Mouse (Mus musculus): Measurements from ENCODE around the gene Cd52.
A peak's percentile ranks its signal among the peaks of the same experiment; 100 is the strongest.
"Not testable (repeated sequence)": the region's sequence is repeated elsewhere in the genome, so short reads cannot be mapped to it uniquely, and the experiment has no call there.

Gene Cd52

DNA sequence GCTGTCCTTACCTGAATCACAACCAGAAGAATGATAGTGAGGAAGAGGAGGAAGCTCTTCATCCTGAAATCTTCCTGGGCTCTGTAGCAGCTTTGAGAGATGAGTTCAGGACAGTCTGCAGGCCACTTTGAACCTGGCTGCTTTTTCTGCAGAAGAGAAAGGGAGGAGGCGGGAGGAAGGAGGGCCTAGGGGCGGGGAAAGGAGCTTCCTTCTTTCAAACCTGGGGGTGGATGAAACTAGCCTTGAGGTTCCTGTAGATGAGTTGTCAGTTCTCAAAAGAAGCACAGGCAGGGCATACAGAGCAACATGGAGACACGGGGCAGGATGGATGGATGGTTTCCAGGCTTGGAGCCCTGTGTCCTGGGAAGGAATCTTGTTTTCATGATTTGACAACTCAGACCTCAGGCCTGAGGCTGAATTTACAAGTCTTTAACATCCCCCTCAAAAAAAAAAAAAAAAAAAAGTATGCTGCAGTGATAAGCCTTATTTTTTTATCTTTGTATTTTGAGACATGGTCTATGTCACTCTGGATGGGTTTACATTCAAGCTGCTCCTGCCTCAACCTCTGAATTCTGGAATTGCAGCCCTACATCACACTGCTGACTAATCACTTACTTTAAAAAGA lies at the start of gene Cd52:
Gene Cd52 (minus strand): TSS at position 160 of the 625 bp plus-strand sequence.
- no peak for DNase-seq (ENCODE audit: low spot score)

DNA sequence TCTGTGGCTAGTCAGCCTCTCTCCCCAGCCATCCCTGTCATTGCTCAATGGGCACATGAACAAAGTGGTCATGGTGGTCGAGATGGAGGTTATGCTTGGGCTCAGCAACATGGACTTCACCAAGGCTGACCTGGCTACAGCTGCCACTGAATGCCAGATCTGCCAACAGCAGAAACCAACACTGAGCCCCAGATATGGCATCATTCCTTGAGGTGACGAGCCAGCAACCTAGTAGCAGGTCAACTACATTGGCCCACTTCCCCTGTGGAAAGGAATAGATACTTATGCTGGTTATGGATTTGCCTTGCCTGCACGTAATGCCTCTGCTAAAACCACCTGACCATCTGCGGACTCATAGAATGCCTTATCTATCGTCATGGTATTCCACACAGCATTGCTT lies 49.4 kb upstream of the Cd52 start:
- not testable (repeated sequence) for DNase-seq (ENCODE audit: low spot score)

DNA sequence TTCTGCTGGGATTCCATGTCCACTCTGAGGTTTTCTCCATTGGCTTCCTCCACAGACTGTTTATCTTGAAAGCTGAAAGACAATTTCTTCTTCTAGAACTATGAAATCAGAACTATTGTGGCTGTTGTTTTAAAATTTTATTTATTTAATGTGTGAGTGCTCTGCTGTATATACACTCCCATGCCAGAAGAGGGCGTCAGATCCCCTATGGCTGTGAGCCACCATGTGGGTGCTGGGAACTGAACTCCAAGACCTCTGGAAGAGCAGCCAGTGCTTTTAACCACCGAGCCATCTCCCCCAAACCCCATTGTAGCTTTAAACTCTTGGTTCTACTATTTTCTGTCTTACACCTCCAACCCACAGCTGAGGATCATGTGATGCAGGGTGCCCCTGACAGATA lies 44.0 kb upstream of the Cd52 start:
- no peak for DNase-seq (ENCODE audit: low spot score)

DNA sequence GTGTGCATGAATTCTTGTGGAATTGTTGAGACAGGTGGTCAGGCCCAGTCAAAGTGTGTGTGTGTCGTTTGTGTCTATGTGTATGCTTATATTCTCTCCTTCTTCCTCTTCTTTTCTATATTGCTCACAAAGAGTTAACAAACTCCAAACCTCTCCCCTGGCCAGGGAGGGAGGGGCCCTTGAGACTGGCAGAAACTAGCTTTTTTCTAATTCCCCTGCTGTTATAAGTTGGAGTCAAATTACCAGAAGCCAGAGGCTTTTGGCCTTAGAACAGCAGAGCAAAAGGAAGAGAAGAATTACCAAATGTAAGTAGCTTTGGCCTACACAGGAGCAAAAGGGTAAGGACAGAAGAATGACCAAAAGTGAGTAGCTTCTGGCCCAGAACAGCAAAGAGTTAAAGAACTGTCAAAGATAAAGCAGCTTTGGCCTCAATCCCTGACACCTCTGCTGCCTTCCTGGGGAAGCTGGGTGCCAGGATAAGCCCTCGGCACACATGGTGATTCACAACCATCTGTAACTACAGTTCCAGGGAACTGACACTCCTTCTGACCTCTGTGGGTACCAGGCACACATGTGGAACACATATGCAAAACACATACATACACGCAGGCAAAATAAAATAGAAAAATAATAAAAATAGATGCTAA lies 41.5 kb upstream of the Cd52 start:
- no peak for DNase-seq (ENCODE audit: low spot score)

DNA sequence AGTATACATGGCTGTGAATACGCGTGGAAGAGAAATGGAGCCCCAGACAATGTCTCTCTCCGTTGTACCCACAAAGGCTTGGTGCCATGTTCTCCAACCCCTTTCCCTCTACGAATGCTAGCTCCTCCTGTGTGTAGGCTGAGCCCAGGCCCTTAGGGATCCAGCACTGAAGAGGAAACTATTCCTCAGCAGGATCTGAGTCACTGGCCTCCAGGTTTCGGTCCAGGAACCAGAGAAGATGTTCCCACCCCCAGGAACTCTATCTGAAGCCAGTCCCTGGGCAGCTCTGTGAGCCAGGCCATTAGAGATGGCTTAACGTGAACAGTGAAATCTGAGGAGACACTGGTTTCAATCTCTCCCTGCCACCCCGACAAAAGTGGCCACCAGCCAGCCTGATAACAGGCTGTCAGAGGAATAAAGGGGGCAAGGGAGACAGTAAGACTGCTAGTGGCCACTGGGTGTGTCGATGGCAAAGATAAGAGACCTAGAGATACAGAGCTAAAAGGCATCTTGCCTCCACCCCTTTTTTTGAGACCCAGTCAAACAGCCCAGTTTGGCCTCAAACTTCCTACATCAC lies 37.7 kb upstream of the Cd52 start:
- DNase-seq (ENCODE audit: low spot score) = no peak

DNA sequence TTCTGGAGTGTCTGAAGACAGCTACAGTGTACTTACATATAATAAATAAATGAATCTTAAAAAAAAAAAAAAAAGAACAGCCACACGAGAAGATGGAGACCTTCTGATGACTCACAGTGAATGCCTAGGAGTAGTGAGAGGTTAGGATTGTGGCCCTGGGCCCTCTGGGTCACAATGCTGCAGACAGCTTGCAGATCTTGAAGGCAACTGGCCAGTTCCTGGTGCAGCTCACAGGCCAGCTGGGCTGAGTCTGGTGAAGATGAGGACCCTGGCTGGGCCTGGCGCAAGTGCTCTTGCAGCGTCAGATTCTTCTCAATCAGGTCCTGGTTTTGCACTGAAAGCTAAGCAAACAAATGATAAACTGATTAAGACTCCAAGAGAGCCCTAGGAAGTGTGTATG lies 37.2 kb upstream of the Cd52 start:
- DNase-seq (ENCODE audit: low spot score) = no peak

DNA sequence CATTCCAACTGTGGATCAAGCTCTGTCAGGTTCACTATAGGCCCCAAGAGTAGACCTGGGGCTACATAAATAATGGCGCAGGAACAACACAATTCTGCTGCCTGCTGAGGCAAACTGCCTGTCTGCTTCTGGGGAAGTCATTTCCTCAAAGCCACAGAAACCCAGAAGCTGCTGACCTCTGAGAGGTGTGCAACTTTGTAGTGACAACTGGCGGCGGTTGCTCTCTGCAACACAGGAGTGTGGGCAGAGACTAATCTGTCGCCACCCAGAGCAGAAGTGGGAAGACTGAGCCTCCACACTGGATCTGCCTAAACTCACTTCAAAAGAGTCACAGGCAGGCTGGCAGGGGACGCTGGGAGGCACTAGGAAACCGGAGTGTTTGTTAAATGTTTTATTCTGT lies 34.6 kb upstream of the Cd52 start:
- no peak for DNase-seq (ENCODE audit: low spot score)

DNA sequence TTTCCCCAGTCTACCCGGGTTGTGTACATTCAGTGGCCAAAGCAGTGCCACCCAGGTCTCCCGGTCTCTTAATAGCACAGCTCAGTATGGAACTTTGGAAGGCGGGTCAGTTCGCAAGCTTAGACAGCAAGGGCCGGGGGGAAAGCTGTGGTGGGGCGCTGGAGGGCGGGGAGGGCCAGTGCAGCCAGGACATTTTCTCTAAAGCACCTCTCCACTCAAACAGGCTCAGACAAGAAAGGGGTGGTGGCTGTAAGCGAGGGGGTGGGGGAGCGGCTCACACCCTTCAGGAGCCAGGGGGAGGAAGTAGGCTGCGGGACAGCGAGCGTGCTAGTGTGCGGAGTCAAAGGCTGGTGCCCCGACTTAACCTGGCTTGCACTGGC lies 34.1 kb upstream of the Cd52 start:
- no peak for DNase-seq (ENCODE audit: low spot score)

DNA sequence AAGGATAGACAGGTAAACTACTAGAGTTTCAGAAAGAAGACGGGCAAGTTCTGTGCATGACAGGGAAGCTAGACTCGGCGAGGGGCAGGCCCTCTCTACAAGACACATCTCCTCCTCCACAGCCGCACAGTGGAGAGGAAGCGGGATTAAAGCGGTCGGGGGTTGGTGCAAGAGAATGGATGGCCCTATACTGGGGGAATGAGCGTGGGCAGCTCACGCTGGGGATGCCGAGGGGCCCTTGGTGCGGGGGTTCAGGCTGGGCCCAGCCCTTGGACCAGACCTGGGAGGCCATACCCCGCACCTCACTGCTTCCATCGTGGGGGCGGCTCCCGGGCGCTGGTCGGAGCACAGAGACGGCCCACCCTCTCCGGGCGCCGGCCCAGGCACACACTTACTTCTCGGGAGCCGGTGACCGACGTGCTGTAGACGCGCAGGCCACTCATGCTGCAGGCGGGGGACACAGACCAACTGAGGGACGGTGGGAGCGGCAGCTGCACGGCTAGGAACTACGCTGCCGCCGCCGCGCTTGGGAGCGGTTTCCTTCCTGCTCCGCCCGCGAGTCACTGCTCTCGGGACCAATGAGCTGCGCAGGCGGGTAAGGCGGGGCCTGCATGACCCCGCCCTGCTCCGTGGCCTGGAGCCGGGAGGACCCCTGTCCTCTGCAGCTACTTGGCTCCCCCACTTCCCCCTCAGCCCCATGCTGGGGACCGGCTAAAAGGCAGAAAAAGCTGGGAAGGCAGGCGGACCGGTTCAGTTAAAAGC lies 33.5 kb upstream of the Cd52 start, which contains the start of gene Sh3bgrl3:
Gene Sh3bgrl3 (minus strand): TSS at position 569 of the 762 bp plus-strand sequence.
- DNase-seq (ENCODE audit: low spot score) = peak; percentile 83

DNA sequence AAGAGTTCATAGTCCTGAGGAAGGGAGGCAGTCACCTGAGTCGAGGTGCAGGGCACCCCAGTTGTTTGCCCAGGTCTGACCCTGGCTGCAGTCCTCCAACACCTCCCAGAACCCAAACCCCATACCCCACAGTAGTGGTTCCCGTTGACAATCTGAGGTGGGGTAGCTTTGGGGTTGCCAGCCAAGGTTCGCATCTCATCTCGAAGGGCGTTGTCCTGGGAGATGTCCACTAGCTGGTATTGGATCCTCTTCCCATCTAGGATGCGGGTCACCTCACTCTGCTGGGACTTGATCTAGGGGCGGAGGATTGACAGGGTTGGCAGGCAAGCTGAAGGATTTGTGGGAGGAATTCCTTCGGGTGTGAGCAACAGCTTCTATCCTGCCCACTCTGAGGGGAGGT lies 32.9 kb upstream of the Cd52 start:
- DNase-seq (ENCODE audit: low spot score) = no peak

DNA sequence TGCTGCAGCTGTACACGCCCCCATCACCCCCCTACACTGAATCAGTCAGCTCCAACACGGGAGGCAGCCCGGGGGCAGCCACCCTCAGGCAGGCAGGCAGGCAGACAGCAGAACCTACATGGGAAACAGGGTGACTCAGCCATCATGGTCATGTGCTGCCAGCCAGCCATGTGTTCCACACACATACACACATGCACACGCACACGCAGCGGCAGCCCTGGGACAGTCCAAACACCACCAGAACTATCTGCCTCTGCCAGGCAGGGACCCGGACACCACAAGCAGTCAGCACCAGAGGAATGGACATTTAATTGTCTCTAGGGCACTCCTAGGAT lies 32.2 kb upstream of the Cd52 start:
- peak; percentile 66 for DNase-seq (ENCODE audit: low spot score)

DNA sequence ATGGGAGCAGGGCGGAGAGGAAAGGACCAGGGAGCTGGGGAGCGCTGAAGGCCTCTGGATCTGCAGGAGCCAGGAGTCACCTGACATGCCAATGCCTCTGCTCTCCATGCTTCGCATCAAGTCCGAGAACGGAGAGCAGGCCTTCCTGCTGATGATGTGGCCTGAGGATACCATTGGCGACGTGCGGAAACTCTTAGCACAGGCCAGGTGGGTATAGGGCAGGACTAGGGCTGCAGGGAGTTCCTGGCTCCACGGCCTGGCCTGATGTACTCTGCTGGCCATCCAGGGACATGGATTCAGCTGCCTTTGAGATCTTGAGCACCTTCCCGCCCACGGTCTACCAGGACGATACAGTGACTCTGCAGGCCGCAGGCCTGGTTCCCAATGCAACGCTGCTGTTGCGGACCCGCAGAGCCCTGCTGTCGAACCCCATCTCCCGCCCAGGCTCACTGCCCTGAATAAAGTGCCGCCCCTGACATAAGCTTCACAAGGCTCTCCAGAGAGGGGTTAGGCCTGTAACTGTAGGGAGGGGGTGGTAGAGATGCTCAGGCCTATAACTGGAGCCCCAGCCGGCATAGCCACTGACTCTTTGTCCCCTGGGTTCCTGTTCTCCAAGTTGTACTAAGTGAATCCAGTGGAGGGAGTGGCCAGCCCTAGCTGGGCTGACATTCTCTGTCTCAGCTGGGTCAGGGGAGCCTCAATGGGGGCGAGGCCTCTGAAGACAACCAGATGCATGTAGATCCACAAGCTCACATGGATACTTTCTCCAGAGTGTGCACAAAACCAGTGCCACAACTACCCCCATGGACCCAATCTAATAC lies 31.6 kb upstream of the Cd52 start:
- no peak for DNase-seq (ENCODE audit: low spot score)

DNA sequence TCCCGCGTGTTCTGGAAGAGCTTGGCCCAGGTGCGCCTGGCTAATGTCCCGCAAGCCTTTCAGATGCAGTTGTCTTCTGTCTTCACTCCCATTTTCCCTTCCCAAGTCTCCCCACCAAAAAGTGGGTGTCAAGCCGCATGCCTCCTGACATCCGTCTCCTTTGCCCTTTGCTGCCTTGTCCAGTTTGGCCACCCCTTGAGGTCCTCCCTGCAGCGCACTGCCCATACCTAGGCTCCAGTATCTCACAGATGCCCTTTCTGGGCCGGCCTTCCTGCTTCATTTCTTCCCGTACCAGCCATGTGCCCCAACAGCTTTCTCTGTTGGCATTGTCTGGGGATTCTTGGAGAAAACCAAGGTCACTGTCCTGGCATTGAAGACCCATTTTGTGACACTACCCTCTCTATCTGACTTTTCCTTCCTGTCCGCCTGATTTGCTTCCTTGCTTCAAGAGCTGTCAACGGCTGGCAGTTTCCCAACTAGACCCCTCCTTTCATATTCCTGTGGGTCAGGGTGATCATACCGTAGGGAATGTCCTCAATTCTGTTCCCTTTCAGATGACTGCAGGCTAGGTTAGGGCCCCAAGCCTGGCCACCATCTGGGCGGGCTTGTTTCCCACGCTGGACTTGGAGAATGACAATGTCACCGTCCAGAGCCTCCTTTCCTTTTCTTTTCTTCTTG lies 30.6 kb upstream of the Cd52 start:
- DNase-seq (ENCODE audit: low spot score) = no peak

DNA sequence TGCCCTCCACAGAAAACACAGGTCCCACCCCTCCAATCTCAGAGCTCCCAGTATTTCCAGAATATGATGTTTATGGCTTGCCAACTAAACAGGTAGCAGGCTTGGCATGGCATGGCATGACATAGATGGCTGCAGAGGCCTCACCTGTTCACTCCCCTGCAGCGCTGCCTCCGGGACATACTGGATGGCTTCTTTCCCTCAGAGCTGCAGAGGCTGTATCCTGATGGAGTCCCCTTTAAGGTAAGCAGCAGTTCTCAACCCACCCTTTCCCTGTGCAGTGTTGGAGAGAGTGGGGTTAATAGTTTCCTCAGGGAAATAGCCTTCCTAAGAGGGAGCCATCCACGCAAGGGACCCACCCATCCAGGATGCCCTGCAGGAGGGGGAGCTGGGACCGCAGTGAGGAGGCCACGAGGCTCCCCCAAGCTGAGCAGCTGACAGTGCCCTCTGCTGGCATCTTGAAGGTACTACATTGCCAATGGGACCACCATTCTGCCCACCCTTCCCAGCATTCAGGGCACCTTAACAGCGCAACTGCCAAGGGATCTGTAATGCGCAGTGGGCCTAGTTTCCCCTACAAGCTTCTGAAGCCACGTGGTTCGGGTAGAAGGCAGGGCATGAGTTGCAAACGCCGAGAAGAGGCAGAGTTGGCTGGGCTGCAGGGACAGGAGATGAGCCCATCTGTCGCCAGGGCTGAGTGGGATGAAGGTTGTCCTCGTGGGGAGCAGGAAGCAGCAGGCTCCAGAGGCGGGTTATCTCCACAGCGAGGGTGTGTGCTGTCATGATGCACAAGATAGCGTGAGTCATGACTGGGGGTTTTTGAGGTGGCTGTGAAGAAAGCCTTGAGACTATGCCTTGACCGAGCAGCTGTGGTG lies 29.0 kb upstream of the Cd52 start:
- DNase-seq (ENCODE audit: low spot score) = peak; percentile 79

DNA sequence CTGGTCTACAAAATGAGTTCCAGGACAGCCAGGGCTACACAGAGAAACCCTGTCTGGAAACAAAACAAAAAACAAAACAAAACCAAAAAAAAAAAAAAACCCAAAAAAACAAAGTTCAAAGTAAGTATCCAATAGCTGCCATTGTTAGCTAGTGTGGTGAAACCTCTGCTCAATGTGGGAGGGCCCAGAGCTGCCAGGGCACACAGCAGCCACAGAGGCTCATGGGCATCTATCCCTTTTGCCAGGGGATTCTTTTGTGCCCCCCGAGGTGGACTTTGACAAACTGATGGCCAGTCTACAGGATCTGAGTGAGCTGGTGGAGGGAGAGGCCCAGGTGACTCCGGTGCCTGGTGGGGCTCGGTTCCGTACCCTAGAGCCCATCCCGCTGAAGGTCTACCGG lies 28.3 kb upstream of the Cd52 start:
- no peak for DNase-seq (ENCODE audit: low spot score)

DNA sequence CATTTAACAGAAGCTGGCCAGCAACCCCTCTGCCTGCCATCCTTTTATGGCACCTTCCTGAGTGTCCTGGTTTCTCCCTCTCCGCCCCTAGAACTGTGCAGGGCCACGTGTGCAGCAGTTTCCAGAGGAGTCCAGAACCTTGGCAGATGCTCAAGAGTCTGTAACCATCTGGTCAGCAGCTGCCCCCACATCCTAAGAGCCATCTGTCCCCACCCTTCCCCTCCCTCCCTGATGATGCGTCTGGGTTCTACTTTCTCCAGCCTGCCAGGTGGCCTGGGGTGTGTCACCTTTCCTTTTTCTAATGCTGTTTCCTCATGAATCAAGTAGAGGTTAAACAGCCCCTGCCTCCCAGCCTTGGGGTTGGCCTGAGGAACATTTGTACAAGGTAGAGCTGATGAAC lies 27.4 kb upstream of the Cd52 start:
- no peak for DNase-seq (ENCODE audit: low spot score)

DNA sequence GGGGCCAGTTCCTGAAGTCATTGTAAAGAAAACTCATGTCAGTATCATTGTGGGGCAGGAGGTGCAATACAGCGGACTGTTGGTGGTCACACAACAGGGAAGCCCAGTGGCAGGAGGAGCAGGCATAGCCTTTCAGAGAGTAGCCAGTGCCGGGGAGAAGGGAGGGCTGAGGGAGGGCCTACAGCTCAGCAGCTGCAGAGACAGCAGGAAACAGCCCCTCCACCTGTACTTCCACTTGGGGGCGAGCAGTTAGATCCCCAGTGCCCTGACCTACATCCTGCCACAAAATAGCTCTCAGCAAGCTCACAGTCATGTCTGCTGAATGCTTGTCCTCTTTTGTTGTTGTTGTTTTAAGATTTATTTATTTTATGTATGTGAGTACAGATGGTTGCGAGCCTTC lies 26.7 kb upstream of the Cd52 start:
- DNase-seq (ENCODE audit: low spot score) = no peak

DNA sequence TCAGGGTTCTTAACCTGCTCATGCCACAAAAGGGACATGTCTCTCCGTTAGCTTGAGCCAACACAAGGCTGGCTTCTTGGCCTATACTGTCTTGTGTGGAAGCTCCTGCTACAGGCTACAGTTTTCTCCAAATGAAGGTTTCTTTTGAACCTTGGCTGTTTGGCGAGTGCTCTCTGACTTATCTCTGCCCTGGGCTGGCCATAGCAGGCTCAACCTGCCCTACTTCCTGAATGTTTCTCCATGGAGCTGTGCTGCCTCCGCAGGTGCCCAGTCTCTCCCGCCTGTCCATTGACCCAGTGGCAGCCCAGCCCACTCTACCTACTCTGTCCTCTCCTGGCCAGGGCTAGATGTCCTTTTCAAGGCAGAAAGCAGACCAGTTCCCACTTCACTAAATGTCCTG lies 26.0 kb upstream of the Cd52 start:
- DNase-seq (ENCODE audit: low spot score) = no peak

DNA sequence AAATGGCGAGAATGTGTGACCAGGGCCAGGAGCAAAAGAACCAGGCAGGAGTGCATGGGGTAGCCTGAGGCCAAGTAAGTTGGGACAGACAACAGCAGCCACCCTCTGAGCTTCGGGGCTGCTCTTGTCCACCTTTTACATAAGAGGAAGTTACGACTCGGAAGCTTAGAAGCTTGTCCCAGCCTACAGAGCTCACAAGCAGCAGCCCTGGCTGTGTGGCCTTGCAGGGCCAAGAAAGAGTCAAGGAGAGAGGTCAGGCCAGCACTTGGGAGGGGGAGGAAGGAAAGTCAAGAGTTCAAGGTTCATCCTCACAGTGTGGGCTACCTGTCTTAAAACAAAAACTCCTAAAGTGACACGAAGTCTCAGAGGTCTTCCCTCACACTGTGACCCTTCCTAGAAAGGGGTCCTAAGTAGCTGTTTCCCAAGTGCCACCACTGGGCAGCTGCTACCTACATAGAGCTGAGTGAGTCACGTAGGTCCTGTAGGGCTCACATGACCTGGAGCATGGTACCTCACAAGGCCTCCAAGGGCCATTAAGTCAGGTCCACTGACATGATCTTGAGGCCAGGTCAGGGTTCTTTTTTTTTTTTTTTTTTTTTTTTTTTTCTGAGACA lies 25.4 kb upstream of the Cd52 start:
- DNase-seq (ENCODE audit: low spot score) = no peak

DNA sequence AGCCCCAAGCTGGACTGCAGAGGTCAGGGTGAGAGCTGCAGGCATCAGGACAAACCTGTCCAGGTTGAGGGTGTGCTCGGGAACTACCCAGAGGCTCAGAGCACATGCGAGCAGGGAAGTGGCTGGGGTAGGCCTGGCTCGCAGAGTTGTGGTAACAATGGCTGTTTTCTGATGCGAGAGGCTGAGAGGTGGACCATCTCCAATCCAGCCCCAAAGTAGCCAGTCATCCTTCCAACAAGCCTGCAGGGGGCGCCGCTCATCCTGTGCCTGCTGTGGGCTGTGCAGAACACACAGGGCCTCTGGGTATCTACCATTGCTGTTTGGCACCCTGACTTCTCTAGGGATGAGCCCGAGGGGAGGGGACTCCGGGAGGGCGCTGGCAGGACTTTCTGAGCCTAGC lies 24.8 kb upstream of the Cd52 start:
- DNase-seq (ENCODE audit: low spot score) = no peak
